Mouse (Mus musculus) cerebellum, postnatal 25 days (tissue): ENCODE data around the gene Gigyf2.
"Not testable (repeated sequence)": the region's sequence is repeated elsewhere in the genome, so short reads cannot be mapped to it uniquely, and the experiment has no call there.

ENCODE experiments used
- DNase-seq, 2 experiments: peaks; one replicate each; pipeline ENCODE4 v3.0.0; 2021; ENCODE audit warnings: mixed read lengths in 2 of 2

Gene Gigyf2

DNA sequence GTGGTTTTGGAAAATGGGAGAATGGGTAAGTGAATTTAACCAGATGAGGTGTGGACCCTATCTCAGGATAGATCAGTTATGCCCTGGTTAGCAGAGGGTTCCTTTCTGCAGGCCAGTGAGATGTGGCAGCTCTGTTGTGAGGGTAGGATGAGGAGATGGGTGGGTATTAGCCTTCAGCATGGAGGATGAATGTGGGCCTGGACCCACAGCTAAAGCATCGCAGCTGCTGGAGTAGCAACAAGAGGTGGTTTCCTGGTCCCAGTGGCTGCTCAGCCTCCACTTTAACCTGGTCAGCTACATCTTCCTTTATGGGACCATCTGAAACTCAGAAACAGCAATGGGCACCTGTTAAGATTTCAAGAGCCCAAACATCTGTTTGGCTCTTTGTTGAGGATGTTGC, 129.6 kb downstream of the Gigyf2 start:
- no peak for DNase-seq

DNA sequence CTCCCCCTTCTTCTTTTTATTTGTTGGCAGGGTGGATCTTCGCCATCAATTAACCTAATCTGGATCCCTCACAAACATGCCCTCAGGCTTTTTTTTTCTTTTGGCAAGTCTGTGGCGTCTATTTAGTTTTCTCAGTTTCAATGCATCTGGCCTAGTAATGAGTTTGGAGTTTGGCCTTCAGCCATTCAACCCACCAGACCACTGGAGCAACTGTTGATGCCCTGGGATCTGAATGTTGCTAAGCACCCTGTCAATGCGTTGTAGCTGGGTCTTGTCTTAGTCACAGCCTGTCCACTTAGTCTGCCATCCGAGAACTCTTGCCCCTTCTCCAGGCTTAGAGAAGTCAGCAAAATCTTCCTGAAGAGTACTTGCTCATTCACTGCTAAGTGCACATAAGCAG, 131.2 kb downstream of the Gigyf2 start:
- DNase-seq: no peak

DNA sequence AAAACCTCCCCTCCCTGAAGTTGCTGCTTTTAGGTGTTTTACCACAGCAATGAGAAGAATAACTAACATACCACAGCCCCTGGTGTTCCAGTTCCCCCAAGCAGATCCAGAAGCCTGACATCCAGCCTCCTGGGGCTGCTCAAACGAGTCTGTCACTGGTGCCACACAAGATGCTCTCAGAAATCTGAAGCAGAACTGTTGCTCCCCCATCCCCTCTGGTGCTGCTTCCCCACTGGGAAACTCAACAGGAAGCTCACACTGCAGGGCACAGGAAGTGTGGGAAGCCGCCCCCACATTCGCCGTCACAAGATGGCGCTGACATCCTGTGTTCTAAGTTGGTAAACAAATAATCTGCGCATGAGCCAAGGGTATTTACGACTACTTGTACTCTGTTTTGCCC, 133.1 kb downstream of the Gigyf2 start:
- DNase-seq: not testable (repeated sequence)

DNA sequence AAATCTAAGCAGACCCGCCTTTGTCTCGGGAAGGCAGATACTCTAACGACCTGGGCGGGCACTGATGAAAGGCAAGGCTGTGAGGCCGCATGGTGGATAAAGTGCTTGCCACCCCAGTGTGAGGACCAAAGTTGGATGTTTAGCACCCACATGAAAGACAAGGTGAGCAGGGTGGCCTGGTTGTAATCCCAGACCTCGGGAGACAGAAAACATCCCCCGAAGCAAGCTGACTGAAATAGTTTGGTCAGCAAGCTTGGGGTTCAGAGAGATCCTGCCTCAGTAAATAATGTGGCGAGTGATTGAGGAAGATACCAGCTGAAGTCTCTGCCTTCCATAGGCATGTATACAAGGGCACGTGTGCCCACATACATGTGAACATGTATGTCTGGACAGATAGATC, 140.7 kb downstream of the Gigyf2 start:
- DNase-seq: no peak

DNA sequence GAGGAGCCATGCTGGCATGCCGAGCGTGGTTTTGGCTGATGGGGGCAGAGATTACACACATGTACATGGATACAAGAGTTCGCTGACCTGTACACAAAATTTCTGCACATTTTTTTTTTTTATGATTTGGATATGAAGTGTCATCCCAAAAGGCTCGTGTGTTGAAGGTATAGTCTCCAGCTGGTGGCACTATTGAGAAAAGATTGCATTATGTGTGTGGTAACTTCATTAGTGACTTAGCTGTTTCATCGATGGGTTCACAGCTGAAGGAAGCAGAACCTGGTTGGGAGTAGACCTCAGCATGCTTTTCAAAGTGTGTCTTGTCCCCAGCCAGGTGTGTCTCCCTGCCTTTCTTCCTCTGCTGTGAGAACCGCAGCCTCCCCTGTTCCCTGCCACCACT, 141.5 kb downstream of the Gigyf2 start:
- peak in 1 of 2 experiments; percentile 30 for DNase-seq

DNA sequence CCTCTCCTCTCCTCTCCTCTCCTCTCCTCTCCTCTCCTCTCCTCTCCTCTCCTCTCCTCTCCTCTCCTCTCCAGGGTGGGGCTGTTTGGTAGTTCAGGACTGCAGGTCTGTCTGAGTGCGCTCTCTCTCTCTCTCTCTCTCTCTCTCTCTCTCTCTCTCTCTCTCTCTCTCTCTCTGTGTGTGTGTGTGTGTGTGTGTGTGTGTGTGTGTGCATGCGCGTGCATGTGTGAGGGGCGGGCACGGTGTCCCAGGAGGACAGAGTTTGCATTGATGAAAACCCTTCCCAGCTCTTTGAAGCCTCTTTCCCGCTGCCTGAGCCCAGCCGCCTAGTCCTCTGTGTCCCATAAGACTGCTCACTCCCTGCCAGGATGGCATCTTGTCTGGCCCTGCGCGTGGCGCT, 143.2 kb downstream of the Gigyf2 start, which contains the start of gene Snorc:
Gene Snorc, plus strand, starts transcription at position 301 of the 400 bp plus-strand sequence.
- DNase-seq: not testable (repeated sequence)

DNA sequence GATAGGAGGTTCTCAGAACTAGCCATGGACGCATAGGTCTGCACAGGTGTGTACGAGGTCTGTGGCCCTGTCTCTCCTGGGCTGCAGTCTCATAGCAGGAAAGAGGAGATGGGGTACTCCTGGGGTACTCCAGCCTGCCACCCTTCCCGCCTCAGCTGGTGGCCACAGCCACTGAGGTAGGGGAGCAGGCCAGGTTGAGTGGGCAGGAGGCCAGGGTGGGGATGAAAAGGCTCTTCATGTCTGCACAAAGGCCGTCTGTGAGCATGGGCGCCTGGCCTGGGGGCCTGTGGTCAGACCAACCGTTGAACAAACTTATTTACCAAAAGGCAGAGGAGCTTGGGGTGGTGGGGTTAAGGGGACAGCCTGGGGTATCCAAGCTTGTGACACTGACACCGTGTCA, 145.1 kb downstream of the Gigyf2 start:
- no peak for DNase-seq

DNA sequence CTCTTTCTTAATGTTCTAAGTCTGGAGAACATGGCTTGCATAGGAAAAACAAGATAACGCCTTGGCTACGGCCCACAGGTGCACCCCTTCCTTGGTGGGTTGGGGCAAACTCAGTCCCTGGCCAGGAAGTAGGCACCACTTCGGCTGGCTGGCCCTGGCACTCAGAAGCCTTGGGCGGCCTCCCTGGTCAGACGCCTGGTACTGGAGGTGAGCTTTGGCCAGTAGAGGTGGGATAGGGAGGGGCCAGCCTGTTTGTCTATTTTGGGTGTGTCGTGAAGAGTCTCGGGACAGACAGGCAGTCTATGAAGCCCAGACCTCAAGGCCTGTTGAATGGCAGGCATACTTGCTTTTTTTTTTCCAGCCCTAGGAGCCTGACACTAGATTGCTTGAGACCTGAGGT, 145.8 kb downstream of the Gigyf2 start:
- peak; percentile 52 to 64 for DNase-seq

DNA sequence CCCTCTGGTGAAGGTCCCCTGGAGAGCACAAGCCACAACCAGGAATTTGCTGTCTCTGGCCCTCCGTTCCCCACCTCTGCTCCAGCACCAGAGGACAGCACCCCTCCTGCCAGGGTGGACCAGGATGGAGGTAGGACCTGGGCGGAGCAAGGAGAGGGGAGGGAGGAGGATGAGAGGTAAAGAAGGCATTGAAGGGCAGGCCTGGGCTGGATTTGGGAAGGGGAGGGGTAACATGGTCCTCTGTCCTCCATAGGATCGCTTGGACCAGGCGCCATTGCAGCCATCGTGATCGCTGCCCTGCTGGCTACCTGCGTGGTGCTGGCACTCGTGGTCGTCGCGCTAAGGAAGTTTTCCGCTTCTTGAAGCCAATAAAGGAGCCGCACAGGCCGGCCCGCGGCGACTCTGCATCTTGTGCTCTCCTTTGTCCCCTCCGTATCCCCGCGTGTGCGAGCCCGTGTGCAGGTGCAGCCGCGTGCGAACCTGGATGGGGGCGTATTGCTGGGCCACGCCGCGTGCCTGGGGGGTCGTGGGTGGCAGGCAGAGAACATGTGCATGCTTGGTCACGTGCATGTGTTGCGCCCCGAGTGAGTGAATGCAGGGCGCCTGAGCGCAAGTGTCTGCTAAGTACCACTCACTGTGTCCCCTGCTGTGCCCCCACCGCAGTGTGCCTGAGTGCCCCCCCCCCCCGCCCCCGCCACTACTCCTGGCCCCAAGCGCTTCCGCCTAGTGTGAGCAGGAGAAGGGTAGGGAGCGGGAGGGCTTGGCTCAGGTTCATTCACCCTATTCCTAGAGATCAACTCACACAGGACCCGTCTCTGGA, 148.5 kb downstream of the Gigyf2 start:
- DNase-seq: peak in 1 of 2 experiments; percentile 43

DNA sequence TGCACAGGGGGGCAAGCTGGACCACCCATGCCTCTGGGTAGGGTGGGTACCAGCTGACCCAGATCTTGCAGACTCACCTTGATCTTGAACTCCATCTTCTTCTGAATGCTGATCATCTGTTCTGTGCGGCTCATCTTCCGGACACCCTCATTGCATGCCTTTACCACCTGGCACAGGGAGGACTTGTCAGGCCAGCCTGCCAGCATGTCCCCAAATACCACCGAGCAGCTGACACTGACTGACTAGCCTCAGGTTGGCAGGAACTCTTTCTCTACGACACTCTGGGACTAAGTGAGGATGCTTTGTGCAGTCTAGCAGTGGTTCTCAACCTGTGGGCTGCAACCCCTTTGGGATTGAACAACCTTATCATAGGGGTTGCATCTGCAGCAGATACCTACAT, 155.7 kb downstream of the Gigyf2 start:
- DNase-seq: peak; percentile 75 to 76

DNA sequence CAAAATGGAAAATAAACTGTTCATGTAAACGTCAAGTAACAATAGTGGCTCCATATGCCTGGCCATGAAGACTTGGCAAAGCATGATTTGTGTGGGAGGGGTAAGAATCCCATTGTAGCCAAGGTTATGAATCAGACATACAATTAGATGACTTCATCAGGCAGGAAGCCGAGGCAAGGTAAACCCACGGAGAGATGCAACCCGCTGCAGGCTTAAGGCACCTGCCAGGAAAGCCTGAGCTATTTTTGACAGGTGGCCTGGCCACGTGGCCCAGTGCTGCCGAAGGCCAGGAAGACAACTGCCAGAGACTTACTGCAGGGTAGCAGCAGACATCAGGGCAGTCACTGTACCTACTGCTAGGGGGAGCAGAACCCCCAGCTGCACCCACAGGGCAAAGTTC, 159.6 kb downstream of the Gigyf2 start:
- DNase-seq: peak; percentile 92 to 93

DNA sequence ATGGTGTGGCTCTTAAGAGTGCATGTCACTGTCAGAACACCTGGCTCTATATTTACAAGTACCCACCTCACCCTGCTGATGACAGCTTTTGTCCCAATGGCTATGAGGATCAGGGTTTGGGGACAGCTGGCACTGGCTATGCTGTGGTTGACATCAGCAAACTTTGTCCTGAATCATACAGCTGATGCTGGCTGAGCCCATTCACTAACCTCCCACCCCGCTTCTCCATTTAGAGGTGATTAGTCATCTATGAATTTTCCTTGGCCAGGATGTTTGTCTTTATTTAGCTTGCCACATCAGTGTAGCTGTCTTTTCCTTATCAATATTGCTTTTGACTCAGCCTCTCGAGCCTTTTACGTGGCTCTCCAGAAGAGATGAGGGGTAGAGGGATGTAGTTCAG, 165.5 kb downstream of the Gigyf2 start:
- no peak for DNase-seq

DNA sequence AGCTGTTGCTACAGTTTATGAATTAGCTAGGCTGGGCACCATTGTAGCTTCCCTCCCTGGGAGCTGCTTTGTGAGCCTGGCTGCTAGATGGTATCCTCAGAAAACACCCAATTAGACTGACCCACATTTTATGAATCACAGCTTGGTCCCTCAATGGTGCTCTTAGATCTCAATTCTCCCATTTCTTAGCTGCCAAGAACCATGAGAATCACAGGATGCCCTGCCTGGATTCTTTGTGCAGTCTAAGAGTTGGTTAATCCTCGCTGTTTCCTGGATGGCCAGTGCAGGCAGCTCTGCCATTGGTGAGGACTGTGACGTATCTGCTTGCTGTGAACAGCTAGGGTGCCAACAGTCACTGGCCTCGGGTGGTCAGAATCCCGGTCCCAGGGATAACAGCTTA, 166.7 kb downstream of the Gigyf2 start:
- DNase-seq: no peak
